Mouse (Mus musculus) heart, embryonic 16.5 days (tissue): ENCODE measurements around the gene Eid3. TPM values are rescaled to one million over a fixed set of nuclear protein-coding genes. Genes with fewer than 3 reads are reported as not detected.

Experiments
- ATAC-seq: fragments of 200-750 bp; cut with Nextera tagmentation; replicated peaks from 2 replicates; pipeline ENCODE4 v1.8.0; 2017; ENCODE audit warnings: moderate number of reproducible peaks; ENCODE audit not compliant: insufficient read depth, low FRiP score; ENCODE audit errors: extremely low read depth
- H3K27ac ChIP-seq: fragments of 300-500 bp; sonication (generic); 2 replicates; pipeline ENCODE4 v1.5.1; 2014; ENCODE audit warnings: mild to moderate bottlenecking, low read length, control low read depth, moderate library complexity
- H3K27me3 ChIP-seq: fragments of 300-500 bp; sonication (generic); 2 replicates; pipeline ENCODE4 v1.6.1; 2014; ENCODE audit warnings: low read length, mixed read lengths; ENCODE audit not compliant: control insufficient read depth, insufficient read depth
- H3K36me3 ChIP-seq: fragments of 300-500 bp; sonication (generic); 2 replicates; pipeline ENCODE4 v1.6.1; 2014; ENCODE audit not compliant: control insufficient read depth, insufficient read depth
- H3K4me1 ChIP-seq: fragments of 300-500 bp; sonication (generic); 2 replicates; pipeline ENCODE4 v1.6.1; 2014; ENCODE audit warnings: low read length, mixed read lengths; ENCODE audit not compliant: control insufficient read depth, insufficient read depth
- H3K4me2 ChIP-seq: fragments of 300-500 bp; sonication (generic); 2 replicates; pipeline ENCODE4 v1.6.1; 2014; ENCODE audit warnings: low read depth, mild to moderate bottlenecking, control low read depth, low read length
- H3K4me3 ChIP-seq: fragments of 300-500 bp; sonication (generic); 2 replicates; pipeline ENCODE4 v1.5.1; 2014; ENCODE audit warnings: mild to moderate bottlenecking, control low read depth, low read length
- H3K9ac ChIP-seq: fragments of 300-500 bp; sonication (generic); 2 replicates; pipeline ENCODE4 v1.6.1; 2014; ENCODE audit warnings: low read length, control low read depth
- H3K9me3 ChIP-seq: fragments of 300-500 bp; sonication (generic); replicated peaks from 2 replicates; pipeline ENCODE4 v1.6.1; 2016; ENCODE audit warnings: low read length; ENCODE audit not compliant: control insufficient read depth
- WGBS: fragments of 180-500 bp; shearing (Covaris S2); extraction: QIAGEN DNeasy Blood & Tissue Kit; methylation state at CpG from one replicate; pipeline ENCODE4 v1.1.7; 2014; 5-methylcytosine and 5-hydroxymethylcytosine counted together
- polyA plus RNA-seq: library from polyadenylated mRNA; unstranded; fragments of >200 nt; fragmentation: Nextera tagmentation; extraction: Ambion mirVana; gene quantifications from 2 replicates; pipeline ENCODE4 v1.2.1, GENCODE M21; 2015

Gene Eid3
- polyA plus RNA-seq, 1 experiment from 2014 or later: 0.21 TPM

- H3K9ac ChIP-seq: no peak overlapping the region
- WGBS: 86% methylated on average over 10 of the region's 10 CpGs
- no peaks in the 10 kb centered on the region for H3K9me3 ChIP-seq
- H3K4me2 ChIP-seq: no peak overlapping the region
- H3K27ac ChIP-seq: no peak overlapping the region
- no peaks in the 10 kb centered on the region for H3K27me3 ChIP-seq
- H3K36me3 ChIP-seq: peaks cover 49% of the 10 kb centered on the region
- no peak overlapping the region for H3K4me3 ChIP-seq
- peaks cover 13% of the 10 kb centered on the region for H3K4me1 ChIP-seq
- ATAC-seq: no peak
These were observed 9.0 kb downstream of the Eid3 start for GRCm38 (mm10) chr10:82875446-82875845.

GRCm38 (mm10) chr10:82876076-82876796 lies 9.8 kb downstream of the Eid3 start:
- no peaks in the 10 kb centered on the region for H3K27me3 ChIP-seq
- peak; percentile 65; the same call in 1 of the 2 replicates for ATAC-seq
- H3K36me3 ChIP-seq: peaks cover 56% of the 10 kb centered on the region
- no peak overlapping the region for H3K27ac ChIP-seq
- H3K4me3 ChIP-seq: no peak overlapping the region
- H3K9ac ChIP-seq: no peak overlapping the region
- no peaks in the 10 kb centered on the region for H3K9me3 ChIP-seq
- H3K4me1 ChIP-seq: peaks cover 13% of the 10 kb centered on the region
- no peak overlapping the region for H3K4me2 ChIP-seq
- WGBS: 60% methylated on average over 16 of the region's 16 CpGs

GRCm38 (mm10) chr10:82887354-82887753 lies 20.9 kb downstream of the Eid3 start:
- 80% methylated on average over 6 of the region's 6 CpGs for WGBS

GRCm38 (mm10) chr10:82888576-82888975 lies 22.1 kb downstream of the Eid3 start:
- Histone ChIP-seq H3K36me3 (peaks cover 40% of the 10 kb centered on the region), H3K4me1 (peaks cover 16% of the 10 kb centered on the region), H3K4me3 (no peak overlapping the region), H3K27ac (peak overlapping the region; percentile 32; the same call in 1 of the 2 replicates), H3K27me3 (no peaks in the 10 kb centered on the region), H3K9ac (no peak overlapping the region), H3K4me2 (no peak overlapping the region), H3K9me3 (no peaks in the 10 kb centered on the region)
- 71% methylated on average over 8 of the region's 8 CpGs for whole genome bisulfite sequencing
- no peak for ATAC-seq

More at GRCm38 (mm10) chr10:82887354-82887753, 20.9 kb downstream of the Eid3 start:
- Histone ChIP-seq H3K4me2 (no peak overlapping the region), H3K9ac (no peak overlapping the region), H3K27ac (no peak overlapping the region), H3K36me3 (peaks cover 47% of the 10 kb centered on the region), H3K27me3 (no peaks in the 10 kb centered on the region), H3K4me1 (peaks cover 16% of the 10 kb centered on the region), H3K4me3 (no peak overlapping the region), H3K9me3 (no peaks in the 10 kb centered on the region)
- no peak for ATAC-seq

GRCm38 (mm10) chr10:82889447-82889973 lies 23.1 kb downstream of the Eid3 start:
- Histone ChIP-seq H3K9me3 (no peaks in the 10 kb centered on the region), H3K27ac (peak overlapping the region; percentile 84), H3K4me3 (no peak overlapping the region), H3K36me3 (peaks cover 43% of the 10 kb centered on the region), H3K27me3 (no peaks in the 10 kb centered on the region), H3K9ac (0 out of 2 replicates have a peak overlapping the region, but pooled peaks have one; percentile 20), H3K4me1 (peaks cover 18% of the 10 kb centered on the region), H3K4me2 (no peak overlapping the region)
- peak; percentile 90 for ATAC-seq
- WGBS: 38% methylated on average over 9 of the region's 9 CpGs

GRCm38 (mm10) chr10:82890936-82891335 lies 24.5 kb downstream of the Eid3 start:
- Histone ChIP-seq H3K4me2 (no peak overlapping the region), H3K4me1 (peaks cover 18% of the 10 kb centered on the region), H3K9ac (no peak overlapping the region), H3K27ac (no peak overlapping the region), H3K36me3 (peaks cover 37% of the 10 kb centered on the region), H3K4me3 (no peak overlapping the region), H3K27me3 (no peaks in the 10 kb centered on the region), H3K9me3 (no peaks in the 10 kb centered on the region)
- ATAC-seq: no peak
- 67% methylated on average over 2 of the region's 2 CpGs for WGBS

- H3K4me2 ChIP-seq: no peak overlapping the region
- H3K9me3 ChIP-seq: no peaks in the 10 kb centered on the region
- WGBS: 80% methylated on average over 7 of the region's 7 CpGs
- no peaks in the 10 kb centered on the region for H3K27me3 ChIP-seq
- no peak for ATAC-seq
- no peak overlapping the region for H3K27ac ChIP-seq
- peaks cover 18% of the 10 kb centered on the region for H3K4me1 ChIP-seq
- H3K36me3 ChIP-seq: peaks cover 38% of the 10 kb centered on the region
- no peak overlapping the region for H3K9ac ChIP-seq
- H3K4me3 ChIP-seq: no peak overlapping the region
These were observed 25.0 kb downstream of the Eid3 start for GRCm38 (mm10) chr10:82891427-82891826.

GRCm38 (mm10) chr10:82892442-82893055 lies 26.1 kb downstream of the Eid3 start:
- Histone ChIP-seq H3K4me3 (no peak overlapping the region), H3K27ac (no peak overlapping the region), H3K36me3 (peaks cover 41% of the 10 kb centered on the region), H3K4me2 (no peak overlapping the region), H3K9me3 (no peaks in the 10 kb centered on the region), H3K9ac (no peak overlapping the region), H3K27me3 (no peaks in the 10 kb centered on the region), H3K4me1 (peaks cover 18% of the 10 kb centered on the region)
- WGBS: 80% methylated on average over 9 of the region's 9 CpGs
- ATAC-seq: no peak
